Mouse (Mus musculus) right cerebral cortex, postnatal 25 days (tissue): ENCODE data around the gene Nav2.

Experiments
- DNase-seq: peaks from one replicate; pipeline ENCODE4 v3.0.0; 2022

Nav2 gene

GRCm38 (mm10) chr7:49104793-49105192, 196.3 kb downstream of the Nav2 start:
- no peak for DNase-seq

DNA sequence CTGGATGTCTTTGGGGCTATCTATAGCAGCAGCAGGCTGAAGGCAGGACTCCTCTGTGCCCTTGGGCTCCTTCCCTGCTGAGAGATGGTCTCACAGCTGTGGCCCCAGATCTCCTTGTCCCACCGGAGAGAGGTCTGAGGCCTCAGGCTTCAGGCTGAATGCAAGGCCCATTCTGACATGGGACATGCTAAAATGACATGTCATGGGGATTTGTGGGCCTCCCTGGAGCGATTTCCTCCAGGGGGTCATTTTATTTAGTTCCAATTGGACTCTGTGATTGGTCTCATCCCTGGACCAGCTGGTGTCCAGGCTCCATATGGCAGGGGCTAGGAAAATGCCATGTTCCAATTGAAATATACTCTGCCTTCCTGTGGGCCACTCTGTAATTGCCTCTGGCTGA, 197.0 kb downstream of the Nav2 start:
- DNase-seq: no peak

- no peak for DNase-seq
Observed at GRCm38 (mm10) chr7:49108076-49108475, 199.6 kb downstream of the Nav2 start.

DNA sequence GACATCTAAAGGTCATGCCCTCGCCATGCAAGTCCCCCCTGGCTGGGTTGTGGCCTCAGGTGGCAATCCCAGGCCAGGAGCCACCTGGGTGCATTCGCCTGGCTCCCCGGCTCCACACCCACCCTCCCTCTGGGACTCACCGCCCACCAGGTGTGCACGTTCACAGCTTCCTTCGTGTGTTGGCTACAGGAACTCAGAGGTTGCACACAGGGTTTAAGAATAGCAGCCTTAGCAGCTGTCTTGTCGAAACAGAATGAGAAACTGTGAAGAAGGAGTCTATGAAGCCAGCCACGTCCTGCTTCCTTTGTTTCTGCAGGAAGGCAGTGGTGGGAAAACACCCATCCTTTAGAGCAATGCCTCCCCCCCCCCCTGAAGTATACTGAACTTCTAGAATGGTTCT, 210.5 kb downstream of the Nav2 start:
- DNase-seq: peak; percentile 51

DNA sequence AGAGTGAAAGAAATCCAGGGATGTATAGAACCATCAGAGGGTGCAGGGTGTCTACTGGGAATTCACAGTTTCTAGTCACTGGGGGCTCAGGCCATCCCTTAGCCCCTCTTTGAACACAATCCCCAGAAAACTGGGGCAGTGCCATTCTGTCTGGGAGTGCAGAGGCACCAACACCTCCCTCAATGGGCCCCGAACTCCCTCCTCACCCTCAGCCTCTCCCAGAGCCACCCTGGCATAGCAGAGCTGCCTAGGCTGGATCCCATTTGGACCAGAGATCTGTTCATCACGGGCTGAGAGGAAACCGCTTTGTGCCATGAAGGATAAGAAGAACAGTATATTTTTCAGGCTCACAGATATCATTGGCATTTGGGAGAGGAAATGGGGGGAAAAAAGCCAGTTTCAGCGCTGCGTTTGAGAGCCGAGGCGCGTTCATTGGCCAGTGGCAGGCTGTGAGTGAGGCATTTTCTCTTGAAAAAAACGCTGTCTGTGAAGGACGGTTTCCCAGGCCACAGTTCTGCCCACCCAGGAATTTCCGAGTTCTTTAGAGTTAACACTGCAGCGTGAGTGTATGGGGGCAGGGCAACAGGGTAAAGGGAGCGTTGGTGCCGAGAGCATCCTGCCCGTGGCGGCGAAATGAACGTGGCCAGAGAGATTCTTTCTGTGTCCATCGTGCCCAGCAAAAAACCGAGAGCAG, 211.4 kb downstream of the Nav2 start:
- peak; percentile 14 for DNase-seq

- peak; percentile 17 for DNase-seq
Observed at GRCm38 (mm10) chr7:49120488-49120864, 212.0 kb downstream of the Nav2 start.

- DNase-seq: peak; percentile 89
Observed at GRCm38 (mm10) chr7:49120935-49121691, 212.6 kb downstream of the Nav2 start.

DNA sequence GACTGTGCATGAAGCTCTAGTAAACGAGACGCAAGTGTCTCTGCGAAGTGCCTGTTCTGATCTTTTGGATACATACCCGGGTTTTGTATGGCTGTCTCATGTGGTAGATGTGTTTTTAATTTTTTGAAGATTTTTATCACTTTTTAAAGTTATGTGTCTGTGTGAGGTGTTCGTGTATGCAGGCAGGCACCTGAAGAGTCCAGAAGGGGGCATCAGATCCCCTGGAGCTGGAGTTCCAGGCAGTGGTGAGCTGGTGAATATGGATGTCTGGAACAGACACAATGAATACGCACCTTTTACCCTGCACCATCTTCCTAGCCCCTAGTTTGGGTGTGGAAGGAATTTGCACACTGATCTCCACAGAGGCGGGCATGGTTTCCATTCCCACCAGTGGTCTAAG, 214.0 kb downstream of the Nav2 start:
- DNase-seq: no peak

DNA sequence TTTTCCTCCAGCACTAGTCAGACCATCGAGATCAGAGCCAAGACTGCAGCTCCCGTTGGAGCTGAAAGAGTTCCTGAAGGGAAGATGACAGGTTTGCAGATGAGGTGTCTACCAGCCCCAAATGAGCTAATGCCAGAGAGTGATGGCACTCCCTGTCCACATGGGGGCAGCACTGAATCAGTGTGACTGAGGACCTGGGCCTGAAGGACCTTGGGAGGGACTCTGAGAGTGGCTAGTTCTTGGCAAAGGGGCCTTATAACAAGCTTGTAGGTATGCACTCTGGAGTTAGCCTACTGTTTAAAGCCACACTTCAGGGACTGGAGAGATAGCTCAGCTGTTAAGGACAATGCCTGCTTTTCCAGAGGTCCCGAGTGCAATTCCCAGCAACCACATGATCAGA, 217.0 kb downstream of the Nav2 start:
- DNase-seq: peak; percentile 38

DNA sequence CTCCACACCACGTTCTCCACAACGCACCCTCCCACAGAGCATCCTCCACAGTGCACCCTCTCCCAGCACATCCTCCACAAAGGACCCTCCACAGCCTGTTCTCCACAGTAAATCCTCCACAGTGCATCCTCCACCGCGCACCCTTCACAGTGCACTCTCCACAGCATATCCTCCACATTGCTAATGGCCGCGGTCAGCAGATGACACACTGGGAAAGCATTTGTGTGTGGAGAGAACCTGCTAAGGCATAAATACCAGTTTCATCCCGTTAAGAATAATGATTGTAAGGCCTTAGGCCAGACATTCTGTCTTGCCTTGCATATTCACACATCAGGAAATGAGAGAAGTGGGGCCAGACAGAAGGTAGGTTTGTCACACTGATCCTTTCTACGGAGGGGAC, 219.7 kb downstream of the Nav2 start:
- DNase-seq: no peak

- peak; percentile 87 for DNase-seq
Observed at GRCm38 (mm10) chr7:49132851-49133351, 224.4 kb downstream of the Nav2 start.

DNA sequence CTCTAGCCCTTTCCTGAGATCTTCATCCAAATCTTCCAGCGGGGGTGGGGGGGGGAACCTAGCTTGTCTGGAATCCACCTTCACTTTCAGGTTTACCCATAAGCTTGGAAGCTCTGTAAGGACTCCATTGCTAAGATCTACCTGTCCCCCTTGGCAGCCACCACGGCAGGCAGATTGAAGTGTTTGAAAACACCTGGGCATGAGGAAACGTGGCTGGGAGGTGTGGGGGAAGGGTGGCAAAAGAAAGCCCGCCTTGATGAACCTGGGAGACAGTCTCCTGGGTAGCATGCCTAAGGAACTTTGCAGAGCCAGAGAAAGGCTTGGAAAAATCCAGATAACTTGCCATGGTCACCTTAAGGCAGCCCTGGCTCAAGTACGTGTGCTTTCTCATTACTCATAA, 225.9 kb downstream of the Nav2 start:
- no peak for DNase-seq

GRCm38 (mm10) chr7:49139762-49140161, 231.2 kb downstream of the Nav2 start:
- no peak for DNase-seq

DNA sequence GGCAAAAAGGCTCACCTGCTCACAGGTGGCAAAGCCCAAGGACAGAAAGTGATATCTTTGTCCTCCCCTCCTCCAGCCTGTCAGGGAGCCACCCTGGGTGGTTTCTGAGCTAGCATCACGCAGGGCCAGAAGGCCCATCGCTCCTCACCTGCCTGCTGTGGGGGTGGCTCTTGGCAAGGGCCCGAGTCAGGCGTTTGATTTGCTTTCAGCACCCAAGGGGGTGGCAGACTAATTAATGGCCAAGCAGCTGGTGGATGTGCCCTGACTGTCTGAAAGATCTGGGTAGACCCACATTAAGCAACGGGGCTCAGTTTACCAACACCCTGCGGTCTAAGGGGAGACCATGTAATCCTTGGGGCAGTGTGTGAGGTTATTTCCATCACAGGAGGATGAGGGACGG, 235.4 kb downstream of the Nav2 start:
- no peak for DNase-seq

DNA sequence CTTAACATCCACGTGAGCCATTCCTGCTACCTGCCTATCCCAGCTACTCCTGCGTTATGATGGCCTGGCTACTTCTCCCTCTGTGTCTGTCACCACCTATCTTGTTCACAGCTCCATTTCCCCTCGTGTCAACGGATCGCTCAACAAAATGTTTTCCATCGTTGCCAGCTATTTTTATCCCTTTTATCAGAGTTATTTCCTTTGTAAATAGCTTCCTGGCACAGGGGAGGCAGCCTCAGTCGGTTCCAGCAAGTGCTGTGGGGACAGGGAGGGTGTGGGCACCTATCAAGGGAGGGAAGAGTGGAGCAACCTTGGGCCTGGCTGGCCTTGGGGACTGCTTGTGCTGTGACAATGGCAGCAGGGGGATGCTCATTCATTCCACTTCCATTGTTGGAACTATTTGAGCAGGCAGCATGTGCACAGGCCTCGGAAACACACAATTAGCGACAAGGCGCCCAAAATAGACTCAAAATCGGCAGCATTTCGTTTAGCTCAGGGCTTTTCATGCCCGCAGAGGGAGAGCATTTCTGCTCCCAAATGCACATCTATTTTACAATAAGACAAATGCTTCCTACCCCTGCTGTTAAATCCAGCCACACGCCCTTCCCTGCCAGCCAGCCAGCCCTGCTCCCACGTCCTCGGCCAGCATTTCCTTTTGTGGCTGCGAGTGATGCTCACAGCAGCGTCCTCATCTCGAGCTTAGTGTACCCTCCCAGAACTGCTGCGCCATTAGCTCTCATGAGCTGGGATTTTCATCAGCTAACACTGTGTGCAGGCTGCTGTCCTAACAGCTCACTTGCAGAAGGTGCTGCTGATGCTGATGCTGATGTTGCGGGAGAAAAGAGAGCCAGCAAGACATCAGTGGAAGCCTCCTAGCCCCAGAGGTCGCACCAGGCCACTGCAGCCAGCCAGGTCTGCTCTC, 237.5 kb downstream of the Nav2 start:
- peak; percentile 74 for DNase-seq

GRCm38 (mm10) chr7:49152297-49152696, 243.8 kb downstream of the Nav2 start:
- DNase-seq: peak; percentile 53

DNA sequence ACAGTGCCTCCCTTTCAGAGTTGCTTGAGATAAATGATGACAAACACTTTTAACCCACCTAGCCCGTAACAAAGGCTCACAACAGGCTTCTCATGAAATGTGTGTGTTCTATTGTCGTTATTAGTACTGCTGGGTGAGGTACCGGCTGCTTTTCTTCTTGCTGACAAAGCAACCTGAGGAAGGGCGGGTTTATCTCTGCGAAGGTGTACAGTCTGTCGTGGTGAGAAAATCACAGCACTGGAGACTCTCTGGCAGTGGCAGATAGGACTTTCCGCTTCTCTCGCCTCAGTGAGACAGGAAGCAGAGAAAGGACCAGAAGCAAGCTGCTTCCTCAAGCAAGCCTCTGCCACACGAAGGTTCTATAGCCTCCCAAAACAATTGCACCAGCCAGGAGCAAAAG, 244.2 kb downstream of the Nav2 start:
- peak; percentile 26 for DNase-seq

DNA sequence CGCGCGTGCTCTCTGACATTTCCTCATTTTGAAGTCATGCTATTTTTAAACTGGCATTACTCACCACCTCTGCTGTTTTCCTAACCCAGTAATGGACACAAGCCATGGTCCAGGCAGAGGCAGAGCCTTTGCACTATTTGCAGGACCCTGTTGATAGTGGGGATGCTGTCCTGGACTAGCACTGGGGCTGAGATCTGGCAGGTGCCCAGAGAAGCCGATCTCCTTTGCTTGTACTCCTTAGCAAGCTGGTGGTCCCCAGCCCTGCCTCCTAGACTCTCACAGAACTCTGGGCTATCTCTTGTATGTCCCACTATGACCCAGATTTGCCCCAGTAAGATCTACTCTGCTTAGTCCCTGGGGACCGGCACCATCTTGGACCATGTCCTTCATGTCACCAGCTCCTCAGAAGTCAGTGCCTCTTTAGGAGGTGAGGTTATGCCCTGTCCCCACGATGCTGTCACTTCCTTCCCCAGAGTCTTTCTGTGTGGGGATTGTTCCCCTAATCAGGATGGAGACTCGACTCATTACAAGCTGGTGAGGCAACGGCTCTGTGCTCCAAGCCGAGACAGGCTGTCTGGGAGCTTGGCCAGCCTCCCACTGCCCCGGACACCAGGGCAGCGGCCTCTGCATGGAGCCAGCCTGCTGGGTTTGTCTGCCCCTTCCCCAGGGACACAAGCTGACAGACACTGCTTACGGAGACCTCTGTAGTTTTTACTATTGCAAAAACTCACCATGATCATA, 250.3 kb downstream of the Nav2 start:
- DNase-seq: no peak

DNA sequence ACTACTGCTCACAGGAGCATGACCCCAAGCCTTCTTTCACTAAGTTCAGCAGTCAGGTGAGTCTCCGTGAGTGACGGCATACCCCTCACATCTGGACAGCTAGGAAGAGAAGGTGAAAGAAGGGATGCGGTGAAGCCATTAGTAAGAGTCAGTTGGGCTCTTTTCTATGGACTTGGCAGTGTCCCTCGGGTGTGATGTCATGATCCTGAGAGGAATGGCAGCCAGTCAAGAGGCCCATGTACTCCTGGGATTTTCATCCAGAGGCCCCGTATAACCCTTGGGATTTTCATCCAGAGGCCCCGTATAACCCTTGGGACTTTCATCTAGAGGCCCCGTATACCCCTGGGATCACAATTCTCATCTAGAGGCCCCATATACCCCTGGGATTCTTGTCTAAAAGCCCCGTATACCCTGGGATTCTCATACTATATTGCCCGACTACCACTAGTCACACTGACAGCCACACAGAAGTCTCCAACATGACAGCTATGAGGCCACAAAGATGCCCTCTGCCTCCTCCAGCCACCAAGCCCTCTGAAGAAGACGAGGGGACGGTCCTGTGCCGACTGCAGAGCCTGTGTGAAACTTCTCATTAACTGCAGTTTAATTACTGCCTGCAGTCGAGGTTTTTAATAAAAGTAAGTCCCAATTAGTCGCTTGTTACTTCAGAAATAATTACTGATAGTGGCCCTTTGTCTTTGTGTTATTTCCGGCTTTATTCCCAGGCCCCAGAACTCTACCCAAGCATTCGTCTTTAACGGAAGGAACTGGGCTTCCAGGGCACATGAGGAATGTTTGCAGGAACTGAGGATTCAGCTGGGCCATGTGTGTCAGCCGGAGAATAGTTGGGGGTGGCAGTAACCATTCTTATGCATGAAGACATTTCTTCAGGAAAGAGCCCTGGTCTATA, 251.4 kb downstream of the Nav2 start:
- DNase-seq: no peak

DNA sequence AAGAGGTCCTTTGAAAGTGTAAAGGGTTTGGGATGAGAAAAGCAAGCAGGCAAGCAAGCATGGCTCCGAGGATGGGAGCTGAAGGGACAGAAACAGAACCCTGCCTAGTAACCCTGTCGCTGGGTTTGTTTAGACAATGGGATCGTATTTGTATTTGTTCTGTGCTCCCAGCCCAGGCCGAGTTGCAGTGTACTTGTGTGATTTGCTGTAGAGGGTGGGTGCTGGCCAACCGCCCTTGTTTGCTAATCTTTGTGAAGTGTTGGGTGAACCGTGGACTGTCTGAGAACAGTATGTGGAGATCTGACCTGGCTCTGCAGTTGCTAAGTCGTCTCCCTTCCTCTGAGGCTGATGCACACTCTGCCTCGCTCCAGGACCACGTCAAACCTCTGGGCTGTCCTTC, 253.6 kb downstream of the Nav2 start:
- DNase-seq: no peak

GRCm38 (mm10) chr7:49163789-49164188, 255.3 kb downstream of the Nav2 start:
- no peak for DNase-seq

DNA sequence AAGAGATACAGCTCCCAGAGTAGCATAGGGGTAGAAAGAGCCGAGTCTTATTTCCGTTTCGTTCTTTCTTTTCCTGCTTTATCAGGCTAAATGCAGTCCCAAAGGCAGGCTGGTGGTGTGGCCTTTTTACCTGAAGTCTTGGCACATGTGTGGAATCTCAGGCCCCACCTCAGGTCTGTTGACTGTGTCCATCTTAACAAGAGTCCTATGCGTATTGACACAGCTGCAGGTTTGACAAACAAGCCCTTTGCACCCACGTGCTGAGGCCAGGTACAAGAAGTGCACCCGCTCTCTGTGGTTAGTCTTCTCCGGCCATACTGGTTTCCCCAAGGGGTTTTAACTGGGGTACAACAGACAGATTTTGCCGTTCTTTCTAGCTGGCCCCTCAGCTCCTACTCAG, 256.4 kb downstream of the Nav2 start:
- DNase-seq: no peak
